Mouse (Mus musculus) gastrocnemius, postnatal 10 days (tissue): Measurements from ENCODE around the gene Gm28047. TPM values are rescaled to one million over a fixed set of nuclear protein-coding genes. Genes with fewer than 3 reads are reported as not detected.

Source experiments
- DNase-seq: peaks from one replicate; pipeline ENCODE4 v3.0.0; 2021; ENCODE audit warnings: mixed read lengths
- microRNA-seq, 2 experiments: library from miRNA; unstranded; fragments of <30 nt; microRNA quantifications; one replicate each; pipeline ENCODE4 v1.2.0; 2021
- total RNA-seq, 2 experiments: library from RNA; stranded (reverse); gene quantifications; 2 replicates each; pipeline ENCODE4 v1.2.3; 2021

Gm28047 gene
- total RNA-seq, 2 experiments from 2014 or later, result 0.56 TPM; not detected in 1

GRCm38 (mm10) chr15:102499370-102499769, 125.5 kb downstream of the Gm28047 start:
- DNase-seq, result no peak

GRCm38 (mm10) chr15:102498322-102498721, 126.5 kb downstream of the Gm28047 start:
- no peak for DNase-seq

GRCm38 (mm10) chr15:102487664-102488063, 137.2 kb downstream of the Gm28047 start:
- DNase-seq, result no peak

- no peak for DNase-seq
Observed at GRCm38 (mm10) chr15:102485853-102486252, 139.0 kb downstream of the Gm28047 start.

- no peak for DNase-seq
Observed at GRCm38 (mm10) chr15:102483136-102483535, 141.7 kb downstream of the Gm28047 start.

- no peak for DNase-seq
Observed at GRCm38 (mm10) chr15:102474520-102474919, 150.3 kb downstream of the Gm28047 start.

Small RNA genes lying within 50 kb of the gene (microRNA-seq; reads per million reads assigned to microRNA genes)
- gene Mir688, result 0 reads per million in 2 experiments

Other genes with a start within 250 kb of the Gm28047 start
- gene Sp1, start 218.9 kb downstream of the Gm28047 start, total RNA-seq, result 10 to 100 TPM; 32.9 to 43.2 TPM
- gene Amhr2, start 179.7 kb downstream of the Gm28047 start, total RNA-seq, result 1 to 10 TPM; 4.1 to 5.8 TPM
- 10 to 100 TPM; 11.3 to 14.5 TPM for gene Prr13, start 166.0 kb downstream of the Gm28047 start, total RNA-seq
- 100 to 1,000 TPM; 476 to 508 TPM for gene Pcbp2, start 154.5 kb downstream of the Gm28047 start, total RNA-seq
- not detected for gene Gm10337, start 121.3 kb downstream of the Gm28047 start, total RNA-seq
- gene Map3k12, start 108.0 kb downstream of the Gm28047 start, total RNA-seq, result 1 to 10 TPM; 3.8 to 4.9 TPM
- gene Tarbp2, start 106.9 kb downstream of the Gm28047 start, total RNA-seq, result 10 to 100 TPM; 45.7 to 49.2 TPM
- 1 to 10 TPM; 1.2 to 3.4 TPM for gene Npff, start 100.1 kb downstream of the Gm28047 start, total RNA-seq
- gene Atf7, start 397 bp upstream of the Gm28047 start, total RNA-seq, result 10 to 100 TPM; 62.9 to 79.6 TPM
- gene Atp5g2, start 47.3 kb upstream of the Gm28047 start, total RNA-seq, result 10 to 100 TPM; 34.2 to 41.1 TPM
- 10 to 100 TPM; 45.0 to 51.1 TPM for gene Calcoco1, start 97.1 kb upstream of the Gm28047 start, total RNA-seq